Comparison of ENCODE assay signal across 22 mouse cellular contexts in the genomic region with DNA sequence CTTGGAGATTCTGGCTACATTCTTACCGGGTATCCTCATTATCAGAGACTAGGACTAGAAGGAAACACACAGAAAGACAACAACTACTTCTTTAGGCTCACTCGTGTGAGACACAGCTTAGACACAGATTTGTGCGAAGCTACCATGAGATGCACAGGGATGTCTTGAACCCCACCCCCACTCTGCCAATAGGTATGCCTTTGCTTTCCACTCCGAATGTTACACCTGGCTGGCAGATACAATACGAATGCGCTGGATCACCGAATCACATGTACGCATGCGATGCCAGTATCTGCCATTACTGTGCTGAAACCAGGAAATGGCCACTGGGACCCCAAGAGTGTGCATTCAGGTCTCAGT.
A peak's percentile ranks its signal among the peaks of the same experiment; 100 is the strongest.
DNase-seq lines count a peak whose midpoint lies in the region; ATAC-seq and TF ChIP-seq lines count a peak whose summit lies in the region.
"Had no signal": no experiment of that assay in that cellular context is flagged by ENCODE, and none has a peak within 500 bp of the region (broad histone marks: within the 10 kb centered on the region; RNA-seq: fewer than 3 reads in every experiment).

No protein-coding gene starts in this region.

- no peaks in the 10 kb centered on the region for H3K36me3 ChIP-seq in heart, embryonic 12.5 days
- H3K36me3 ChIP-seq in heart, embryonic 10.5 days = no peaks in the 10 kb centered on the region
- no peaks in the 10 kb centered on the region for H3K36me3 ChIP-seq in G1E (replicated peaks)
- no peaks in the 10 kb centered on the region for H3K36me3 ChIP-seq in hindbrain, embryonic 10.5 days

- H3K4me1 ChIP-seq in heart, embryonic 12.5 days (replicated peaks) = peaks cover 14% of the 10 kb centered on the region; the same call in 1 of the 2 replicates
- H3K4me1 ChIP-seq in heart, embryonic 10.5 days = peaks cover 9% of the 10 kb centered on the region; the same call in 1 of the 2 replicates
- H3K4me1 ChIP-seq in G1E (ENCODE audit: insufficient read depth, low read depth, low read length) = no peaks in the 10 kb centered on the region
- H3K4me1 ChIP-seq in hindbrain, embryonic 10.5 days (replicated peaks) = peaks cover 5% of the 10 kb centered on the region

- no peak overlapping the region for H3K4me3 ChIP-seq in heart, embryonic 12.5 days
- no peak overlapping the region for H3K4me3 ChIP-seq in heart, embryonic 10.5 days
- H3K4me3 ChIP-seq in G1E (ENCODE audit: low read depth, low read length) = peak overlapping the region; percentile 3; the same call in 1 of the 2 replicates
- no peak overlapping the region for H3K4me3 ChIP-seq in hindbrain, embryonic 10.5 days

- ATAC-seq in heart, embryonic 12.5 days (ENCODE audit: insufficient number of reproducible peaks, low FRiP score) = no peak
- no peak for ATAC-seq in G1E (ENCODE audit: extremely low read depth, insufficient number of reproducible peaks, low FRiP score, poor library complexity, severe bottlenecking)
- ATAC-seq: activated CD4-positive, CD25-positive, alpha-beta regulatory T cell, adult 4 months; CD4-positive, CD25-positive, alpha-beta regulatory T cell, adult 4 months; Patski had no signal

- H3K27me3 ChIP-seq in heart, embryonic 12.5 days (replicated peaks) = no peaks in the 10 kb centered on the region
- H3K27me3 ChIP-seq in heart, embryonic 10.5 days (ENCODE audit: insufficient read depth, poor library complexity, severe bottlenecking) = no peaks in the 10 kb centered on the region
- peaks cover 5% of the 10 kb centered on the region for H3K27me3 ChIP-seq in G1E (ENCODE audit: insufficient read depth, low read length)
- no peaks in the 10 kb centered on the region for H3K27me3 ChIP-seq in hindbrain, embryonic 10.5 days (ENCODE audit: insufficient read depth, poor library complexity, severe bottlenecking)
- H3K27me3 ChIP-seq: CH12.LX, Patski had no signal

- TF ChIP-seq CTCF in G1E (IDR thresholded peaks at IDR 0.05; ENCODE audit: low read depth, low read length) = no peak

- no peaks in the 10 kb centered on the region for H3K9me3 ChIP-seq in heart, embryonic 12.5 days (replicated peaks)
- no peaks in the 10 kb centered on the region for H3K9me3 ChIP-seq in heart, embryonic 10.5 days
- no peaks in the 10 kb centered on the region for H3K9me3 ChIP-seq in G1E (replicated peaks)
- no peaks in the 10 kb centered on the region for H3K9me3 ChIP-seq in hindbrain, embryonic 10.5 days

- no peak overlapping the region for H3K4me2 ChIP-seq in heart, embryonic 12.5 days

- H3K27ac ChIP-seq in heart, embryonic 12.5 days (ENCODE audit: poor library complexity, severe bottlenecking) = no peak overlapping the region
- H3K27ac ChIP-seq in heart, embryonic 10.5 days = no peak overlapping the region
- H3K27ac ChIP-seq in hindbrain, embryonic 10.5 days = no peak overlapping the region

- intact Hi-C loops in heart, postnatal 14 days (cut with DNase I) = no loop called here

- WGBS in heart, embryonic 12.5 days = 90% methylated on average over 9 of the region's 9 CpGs
- WGBS in heart, embryonic 10.5 days = 93% methylated on average over 9 of the region's 9 CpGs
- 95% methylated on average over 9 of the region's 9 CpGs for WGBS in hindbrain, embryonic 10.5 days

- H3K9ac ChIP-seq in heart, embryonic 12.5 days = no peak overlapping the region

- DNase-seq in heart, adult 11 months = peak; percentile 86
- DNase-seq in heart, embryonic 10.5 days (ENCODE audit: low spot score) = peak; percentile 64
- no peak for DNase-seq in heart, postnatal 14 days
- peak; percentile 22 for DNase-seq in testis, postnatal 10 days (ENCODE audit: low spot score)
- DNase-seq in testis, postnatal 14 days (ENCODE audit: low spot score) = no peak
- no peak for DNase-seq in G1E (ENCODE audit: low spot score)
- no peak for DNase-seq in hindbrain, embryonic 10.5 days (ENCODE audit: low spot score)
- DNase-seq: adrenal gland, adult 2 months; adrenal gland, adult 8-10 months; adrenal gland, postnatal 10 days; adrenal gland, postnatal 14 days; adrenal gland, postnatal 25 days; adrenal gland, postnatal 36 days; B cell, adult 2 months; cerebellum, adult 11 months; cerebellum, adult 11-12 months; cerebellum, adult 18-20 months had no signal

Comparison
In these comparisons a context has a peak if more than half of its experiments do, and no peak if none do; other contexts are left out.
1. DNase-seq: peak in heart, adult 11 months (single experiment), heart, embryonic 10.5 days (single experiment) and testis, postnatal 10 days (single experiment); none in heart, postnatal 14 days (0 of 2), testis, postnatal 14 days (single experiment), G1E (single experiment) and hindbrain, embryonic 10.5 days (single experiment).